Mouse (Mus musculus): ENCODE measurements around the gene Nbl1. TPM values are rescaled to one million over a fixed set of nuclear protein-coding genes. Genes with fewer than 3 reads are reported as not detected.

The Nbl1 gene
- polyA plus RNA-seq (2012; rRNA removed), result 15.3 and 33.4 TPM in 2 replicates

GRCm38 (mm10) chr4:139092356-139093195 is at the start of gene Nbl1:
Gene Nbl1, minus strand, starts transcription at chr4:139092993.

DNA sequence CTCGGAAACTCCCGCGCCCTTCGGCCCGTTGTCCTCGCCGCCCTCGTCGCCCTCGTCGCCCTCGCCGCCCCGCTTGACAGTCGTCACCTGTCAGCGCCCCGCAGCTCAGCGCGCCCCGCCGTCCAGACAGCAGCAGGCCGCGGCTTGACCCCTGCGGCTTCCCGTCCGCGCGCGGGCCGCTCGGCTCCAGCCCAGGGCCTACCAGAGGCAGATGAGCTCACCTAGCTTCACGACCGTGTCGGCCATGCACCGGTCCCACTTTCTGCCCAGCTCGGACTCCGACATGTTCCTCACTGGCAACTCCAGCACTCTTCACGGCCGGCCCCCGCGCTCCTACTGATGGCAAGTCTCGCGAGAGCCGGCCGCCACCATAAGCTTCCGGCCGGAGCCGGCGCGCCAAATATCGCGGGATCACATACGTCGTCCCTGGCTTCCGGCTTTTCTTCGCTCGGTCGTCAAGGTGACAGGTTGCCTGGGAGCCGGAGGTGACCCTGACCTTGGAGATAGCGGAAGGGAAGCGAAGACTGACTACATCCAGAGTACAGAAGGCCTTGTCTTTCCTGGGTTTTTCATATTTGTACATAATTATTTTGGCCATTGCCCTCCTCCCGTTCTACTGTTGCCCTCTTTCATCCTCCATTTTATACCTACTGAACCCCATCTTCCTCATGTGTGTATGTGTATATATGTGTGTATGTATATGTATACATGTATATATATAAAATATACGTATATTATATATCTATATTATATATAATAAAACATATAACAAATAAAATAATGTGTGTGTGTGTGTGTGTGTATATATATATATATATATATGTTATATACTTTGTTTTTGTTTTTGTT is 38.1 kb upstream of the Nbl1 start, which contains the start of gene Minos1:
Minos1 (minus strand) TSS at position 413 of the 849 bp plus-strand sequence.

GRCm38 (mm10) chr4:139075041-139075711 is 17.6 kb downstream of the Nbl1 start, which contains the start of gene Htr6:
Gene Htr6, minus strand, starts transcription at chr4:139075570.

Other genes with a start within 250 kb of the Nbl1 start
- 0.17 and 0.53 TPM in 2 replicates for gene Pla2g5, start 229.5 kb downstream of the Nbl1 start, polyA plus RNA-seq (2012; rRNA removed)
- not detected in 2 replicates for gene Gm13030, start 219.0 kb downstream of the Nbl1 start, polyA plus RNA-seq (2012; rRNA removed)
- not detected in 2 replicates for gene Pla2g2e, start 215.1 kb downstream of the Nbl1 start, polyA plus RNA-seq (2012; rRNA removed)
- gene Otud3, start 179.0 kb downstream of the Nbl1 start, polyA plus RNA-seq (2012; rRNA removed), result 7.8 and 9.4 TPM in 2 replicates
- 0.05 TPM in 1 of 2 replicates, not detected in the other for gene Rnf186, start 125.9 kb downstream of the Nbl1 start, polyA plus RNA-seq (2012; rRNA removed)
- gene Tmco4, start 120.1 kb downstream of the Nbl1 start, polyA plus RNA-seq (2012; rRNA removed), result 0.85 and 1.8 TPM in 2 replicates
- 0.11 and 0.61 TPM in 2 replicates for gene Htr6, start 17.4 kb downstream of the Nbl1 start, polyA plus RNA-seq (2012; rRNA removed)
- 176 and 245 TPM in 2 replicates for gene Minos1, start 38.1 kb upstream of the Nbl1 start, polyA plus RNA-seq (2012; rRNA removed)
- gene Capzb, start 99.9 kb upstream of the Nbl1 start, polyA plus RNA-seq (2012; rRNA removed), result 212 and 214 TPM in 2 replicates
- gene Pqlc2, start 217.7 kb upstream of the Nbl1 start, polyA plus RNA-seq (2012; rRNA removed), result 12.0 and 15.8 TPM in 2 replicates
- gene Akr7a5, start 217.8 kb upstream of the Nbl1 start, polyA plus RNA-seq (2012; rRNA removed), result 18.8 and 27.2 TPM in 2 replicates

Data from central nervous system, embryonic 11.5 days (tissue).